Mouse (Mus musculus): ENCODE measurements around the gene Zfp110. TPM values are rescaled to one million over a fixed set of nuclear protein-coding genes. Genes with fewer than 3 reads are reported as not detected.
"Not testable (repeated sequence)": the region's sequence is repeated elsewhere in the genome, so short reads cannot be mapped to it uniquely, and the experiment has no call there.

Gene Zfp110
- 10 to 100 TPM; 15.1 to 17.3 TPM for total RNA-seq (2021)
- long read RNA-seq, experiment 1, transcript Zfp110-201 (8 exons, 3,591 nt) = major isoform, 10 of 13 reads
- long read RNA-seq, experiment 1, partial matches to known transcripts = 0 of 13 reads
- long read RNA-seq, experiment 1, other reads (novel, unspliced or antisense) = 3 of 13 reads
- long read RNA-seq, experiment 2, transcript Zfp110-201 (8 exons, 3,591 nt) = major isoform, 13 of 17 reads
- long read RNA-seq, experiment 2, partial matches to known transcripts = 1 of 17 reads
- long read RNA-seq, experiment 2, other reads (novel, unspliced or antisense) = 3 of 17 reads

DNA sequence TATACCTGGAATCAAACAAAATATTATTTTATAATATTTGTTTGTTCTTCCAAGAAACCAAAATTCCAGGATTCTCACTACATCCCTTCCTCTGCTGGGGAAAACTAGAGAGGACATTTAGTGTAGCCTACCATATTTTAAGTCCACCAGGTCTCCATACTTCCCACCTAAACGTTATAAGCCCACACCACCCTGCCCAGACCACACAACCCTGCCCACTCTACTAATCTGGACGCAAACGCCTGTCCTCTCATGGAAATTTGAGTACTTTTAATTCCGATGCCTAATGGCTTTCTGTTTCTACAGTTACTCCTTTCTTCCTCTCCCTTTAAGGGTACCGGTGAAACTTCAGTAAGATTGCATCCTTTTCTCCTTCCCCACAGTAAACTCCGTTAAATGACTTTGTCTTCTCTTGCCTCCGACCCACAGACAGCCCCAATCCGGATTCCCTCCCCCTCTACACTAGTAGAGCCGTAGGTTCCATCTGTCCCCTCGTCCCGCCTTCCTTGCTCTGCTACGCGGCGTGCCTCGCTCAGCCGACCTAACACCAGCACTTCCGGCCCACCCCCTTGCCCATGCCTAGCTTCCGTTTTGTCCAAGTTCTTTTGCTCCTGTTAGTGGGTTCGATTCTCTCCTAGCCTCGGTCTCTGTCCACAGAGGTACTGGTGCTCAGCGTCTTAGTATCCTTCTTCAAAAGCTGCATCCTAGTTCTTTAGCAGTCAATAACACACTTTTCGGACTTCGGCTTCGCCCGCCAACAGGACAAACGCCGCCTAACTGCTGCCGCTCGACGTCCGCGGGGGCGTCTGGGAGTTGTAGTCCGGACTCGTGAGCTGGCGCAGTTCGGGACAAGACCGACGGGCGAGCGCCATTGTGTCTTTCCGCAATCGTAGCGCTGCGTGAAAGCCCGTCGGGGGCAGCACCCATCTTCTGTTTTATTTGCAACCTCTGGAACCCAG, at the start of gene Zfp110:
TSS of gene Zfp110 (plus strand) at position 600 of the 959 bp plus-strand sequence.
- intact Hi-C loops (cut with DNase I) = loop anchor here (5.0 kb wide), 1 partner anchor 48 kb away; the partner anchor contains the start of gene Zfp128
- DNase-seq = peak; percentile 88 to 91

DNA sequence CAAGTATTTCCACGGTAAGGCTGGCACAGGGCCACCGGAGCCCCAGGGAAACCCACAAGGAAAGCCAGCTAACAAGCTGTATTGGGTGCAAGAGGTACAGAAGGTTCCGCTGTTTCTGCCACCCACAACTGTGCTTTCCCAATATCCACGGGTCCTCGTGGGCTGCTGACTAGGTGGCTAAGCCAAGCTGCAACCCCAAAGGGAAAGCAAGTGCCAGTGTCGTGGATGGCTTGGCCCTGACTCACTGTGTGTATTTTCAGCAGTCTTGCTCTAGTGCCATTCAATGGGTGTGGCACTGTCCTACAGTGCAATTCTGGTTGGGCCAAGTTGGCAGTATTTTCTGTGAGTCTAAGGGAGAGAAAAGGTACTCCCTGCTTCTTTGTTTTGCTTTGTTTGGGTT, 47.2 kb upstream of the Zfp110 start:
- intact Hi-C loops (cut with DNase I) = no loop called here
- DNase-seq = no peak

DNA sequence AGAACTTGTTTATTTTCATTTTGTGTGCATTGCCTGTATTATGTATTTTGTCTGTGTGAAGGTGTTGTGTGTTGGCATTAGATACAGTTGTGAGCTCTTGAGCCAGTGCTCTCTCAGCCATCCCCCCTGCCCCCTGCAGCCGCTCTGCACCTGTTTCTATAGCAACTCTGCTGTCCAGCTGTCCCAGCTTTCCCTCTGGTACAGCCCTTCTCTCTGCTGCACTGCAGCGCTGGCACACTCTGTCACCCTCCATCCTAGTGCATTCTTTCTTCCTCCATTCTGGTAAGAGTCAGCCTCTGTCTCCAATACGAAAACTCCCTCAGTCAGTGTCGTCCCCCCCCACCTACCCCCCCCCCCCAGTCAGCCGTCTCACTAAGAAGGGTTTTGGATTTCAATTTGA, 46.5 kb upstream of the Zfp110 start:
- intact Hi-C loops (cut with DNase I) = no loop called here
- DNase-seq = no peak

DNA sequence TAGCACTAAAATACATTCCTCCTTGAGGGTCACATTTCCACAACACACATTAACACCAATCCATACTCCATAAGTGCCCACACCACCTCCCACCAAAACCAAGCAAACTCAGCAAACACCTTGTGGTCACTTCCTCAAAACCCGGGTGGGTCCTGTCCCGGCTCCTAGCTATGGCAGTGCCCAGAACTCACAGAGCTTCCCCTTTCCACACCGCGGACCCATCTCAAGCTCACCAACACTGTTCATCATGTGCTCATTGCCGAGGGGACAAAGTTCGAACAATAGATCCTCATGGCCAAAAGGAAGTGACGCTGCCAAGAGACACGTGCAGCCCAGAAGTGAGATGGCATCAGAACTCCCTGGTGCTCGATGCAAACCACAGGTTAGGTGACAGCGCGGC, 41.9 kb upstream of the Zfp110 start:
- intact Hi-C loops (cut with DNase I); DNase-seq: not testable (repeated sequence)

GRCm38 (mm10) chr7:12797971-12798370, 36.6 kb upstream of the Zfp110 start:
- DNase-seq = no peak
- intact Hi-C loops (cut with DNase I) = no loop called here

- DNase-seq = no peak
- intact Hi-C loops (cut with DNase I) = no loop called here
These were observed 35.0 kb upstream of the Zfp110 start for GRCm38 (mm10) chr7:12799554-12799953.

DNA sequence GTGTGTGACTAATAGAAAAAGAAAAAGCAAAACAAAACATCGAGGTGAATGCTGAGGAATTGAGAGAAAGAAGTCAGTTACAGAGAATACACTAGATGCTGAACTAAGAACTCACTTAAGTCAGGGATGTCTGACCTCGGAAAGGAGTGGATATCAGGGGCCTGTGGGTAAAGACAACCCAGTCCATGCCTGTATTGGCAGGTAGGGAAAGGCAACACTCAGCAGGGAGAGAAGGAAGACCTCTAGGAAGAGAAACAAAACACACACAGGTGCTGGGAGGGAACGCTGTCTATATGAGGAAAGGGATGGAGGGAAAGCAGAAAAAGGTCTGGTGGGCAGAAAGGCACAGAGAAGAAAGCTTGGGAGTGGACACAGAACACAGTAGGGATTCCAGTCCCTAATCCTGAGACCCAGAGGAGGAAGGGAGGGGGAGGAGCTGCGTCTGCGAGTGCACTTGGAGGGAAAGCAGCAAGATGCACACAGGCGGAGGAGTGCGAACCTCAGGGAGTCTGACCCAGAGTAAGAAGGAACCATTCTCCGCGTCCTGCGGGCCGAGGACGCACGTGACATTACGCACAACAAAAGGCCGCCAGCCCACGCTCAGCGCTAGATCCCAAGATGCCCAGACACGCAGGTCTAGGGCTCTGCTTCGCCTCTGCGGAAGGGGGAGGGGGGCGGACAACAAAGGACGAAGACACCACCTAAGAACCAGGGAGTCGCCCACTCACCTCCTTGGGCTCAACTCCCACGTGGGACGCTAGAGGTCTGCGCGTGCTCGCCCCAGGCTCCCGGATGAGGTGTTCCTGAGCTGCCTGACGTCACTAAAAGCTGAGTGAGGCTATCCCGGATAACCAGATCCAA, 31.5 kb upstream of the Zfp110 start, which contains the start of gene Zscan18:
TSS of gene Zscan18 (minus strand) at position 770 of the 861 bp plus-strand sequence.
- intact Hi-C loops (cut with DNase I) = no loop called here
- DNase-seq = peak; percentile 62 to 67

GRCm38 (mm10) chr7:12803727-12804071, 30.9 kb upstream of the Zfp110 start:
- DNase-seq = no peak
- intact Hi-C loops (cut with DNase I) = no loop called here

- DNase-seq = no peak
- intact Hi-C loops (cut with DNase I) = no loop called here
These were observed 19.0 kb upstream of the Zfp110 start for GRCm38 (mm10) chr7:12815566-12815965.

DNA sequence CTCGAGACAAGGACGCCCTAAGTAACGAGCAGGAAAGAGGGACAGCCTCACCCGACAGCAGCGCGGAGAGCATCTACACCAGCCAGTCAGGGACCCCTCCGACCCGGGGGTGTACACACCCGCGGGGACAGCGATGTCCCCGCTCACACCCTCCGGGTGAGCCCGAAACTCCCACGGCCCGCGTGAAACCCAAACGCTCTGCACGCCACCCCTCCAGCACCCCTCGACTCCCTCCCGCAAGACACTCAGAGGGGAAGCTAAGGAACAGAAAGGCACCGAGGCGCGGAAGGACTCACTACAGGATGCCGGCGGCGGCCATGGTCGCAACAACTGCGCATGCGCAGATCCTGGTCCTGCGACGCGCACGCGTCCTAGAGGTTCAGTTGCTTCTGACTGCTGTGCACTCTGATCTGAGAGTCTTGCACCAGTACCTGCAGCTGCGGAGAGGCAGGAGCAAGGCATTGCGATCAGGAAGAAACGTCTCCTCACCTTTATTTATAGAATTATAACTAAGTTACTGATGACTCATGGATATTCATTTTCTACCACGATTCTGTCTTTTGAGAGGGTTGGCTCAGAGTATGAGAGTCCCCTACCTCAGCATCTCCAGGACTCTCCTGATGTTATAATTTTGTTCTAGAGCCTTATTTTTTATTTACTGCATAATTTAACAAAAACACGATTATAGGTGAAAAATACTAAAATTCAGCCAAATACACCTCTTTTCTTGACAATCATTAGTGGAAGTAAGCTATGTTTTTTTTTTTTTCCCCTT, 15.9 kb upstream of the Zfp110 start, which contains the start of gene Zfp329:
TSS of gene Zfp329 (minus strand) at position 338 of the 775 bp plus-strand sequence.
- intact Hi-C loops (cut with DNase I) = no loop called here
- DNase-seq = peak; percentile 92

- intact Hi-C loops (cut with DNase I) = loop anchor here (5.0 kb wide), 1 partner anchor 47 kb away; the partner anchor contains the start of gene Zfp128
- DNase-seq = peak; percentile 8 to 48
These were observed 671 bp downstream of the Zfp110 start for GRCm38 (mm10) chr7:12835193-12835671.

- intact Hi-C loops (cut with DNase I) = loop anchor here (5.0 kb wide), 1 partner anchor 47 kb away; the partner anchor contains the start of gene Zfp128
These were observed 1.2 kb downstream of the Zfp110 start for GRCm38 (mm10) chr7:12835779-12836178.

GRCm38 (mm10) chr7:12874301-12874700, 39.7 kb downstream of the Zfp110 start:
- DNase-seq = peak in 1 of 2 experiments; percentile 12
- intact Hi-C loops (cut with DNase I) = no loop called here

More at GRCm38 (mm10) chr7:12835779-12836178, 1.2 kb downstream of the Zfp110 start:
- DNase-seq = no peak

- DNase-seq = no peak
- intact Hi-C loops (cut with DNase I) = loop anchor here (2.0 to 5.0 kb wide), 2 partner anchors 15 to 43 kb away; no protein-coding TSS in a partner anchor
These were observed 45.5 kb downstream of the Zfp110 start for GRCm38 (mm10) chr7:12880036-12880435.

GRCm38 (mm10) chr7:12880497-12880896, 45.9 kb downstream of the Zfp110 start:
- DNase-seq = not testable (repeated sequence)
- intact Hi-C loops (cut with DNase I) = loop anchor here (2.0 to 5.0 kb wide), 2 partner anchors 14 to 43 kb away; no protein-coding TSS in a partner anchor

DNA sequence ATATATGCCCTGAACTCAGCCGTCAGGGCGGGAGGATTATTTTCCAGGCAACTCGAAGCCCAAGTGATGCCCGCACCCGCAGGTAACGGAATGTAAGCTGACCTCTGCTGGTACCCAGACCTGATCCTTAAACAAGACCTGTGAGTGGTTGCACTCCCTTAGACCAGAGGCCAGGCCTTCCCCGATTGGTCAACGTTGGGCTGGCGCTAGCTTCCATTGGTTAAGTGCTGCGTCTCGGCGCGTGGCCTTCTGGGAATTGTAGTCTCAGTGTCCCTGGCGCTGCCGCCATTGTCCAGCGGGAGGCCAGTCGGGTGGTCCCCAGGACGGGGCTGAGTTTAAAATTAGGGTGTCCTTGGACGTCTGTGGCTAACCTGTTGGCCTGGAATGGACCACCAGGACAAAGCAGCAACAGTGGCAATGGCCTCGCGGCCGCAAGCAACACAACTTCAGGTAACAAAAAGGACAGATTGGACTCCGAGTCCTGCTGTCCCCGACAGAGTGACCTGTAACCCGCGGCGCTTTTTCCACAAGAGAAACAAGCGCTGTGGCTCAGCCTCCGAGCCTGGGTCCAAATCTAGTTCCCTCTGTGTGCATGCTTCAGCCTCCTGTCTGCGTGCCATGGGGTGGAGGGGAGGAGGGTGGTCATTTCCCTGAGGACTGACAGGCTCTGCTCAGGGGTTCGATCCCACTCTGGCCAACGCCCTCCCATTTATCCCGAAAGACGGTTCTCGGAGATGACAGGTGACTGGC, 46.5 kb downstream of the Zfp110 start, which contains the start of gene Zfp128:
TSS of gene Zfp128 (plus strand) at position 267 of the 750 bp plus-strand sequence.
- intact Hi-C loops (cut with DNase I) = loop anchor here (2.0 to 5.0 kb wide), 2 partner anchors 14 to 44 kb away; no protein-coding TSS in a partner anchor
- peak; percentile 93 to 95 for DNase-seq

DNA sequence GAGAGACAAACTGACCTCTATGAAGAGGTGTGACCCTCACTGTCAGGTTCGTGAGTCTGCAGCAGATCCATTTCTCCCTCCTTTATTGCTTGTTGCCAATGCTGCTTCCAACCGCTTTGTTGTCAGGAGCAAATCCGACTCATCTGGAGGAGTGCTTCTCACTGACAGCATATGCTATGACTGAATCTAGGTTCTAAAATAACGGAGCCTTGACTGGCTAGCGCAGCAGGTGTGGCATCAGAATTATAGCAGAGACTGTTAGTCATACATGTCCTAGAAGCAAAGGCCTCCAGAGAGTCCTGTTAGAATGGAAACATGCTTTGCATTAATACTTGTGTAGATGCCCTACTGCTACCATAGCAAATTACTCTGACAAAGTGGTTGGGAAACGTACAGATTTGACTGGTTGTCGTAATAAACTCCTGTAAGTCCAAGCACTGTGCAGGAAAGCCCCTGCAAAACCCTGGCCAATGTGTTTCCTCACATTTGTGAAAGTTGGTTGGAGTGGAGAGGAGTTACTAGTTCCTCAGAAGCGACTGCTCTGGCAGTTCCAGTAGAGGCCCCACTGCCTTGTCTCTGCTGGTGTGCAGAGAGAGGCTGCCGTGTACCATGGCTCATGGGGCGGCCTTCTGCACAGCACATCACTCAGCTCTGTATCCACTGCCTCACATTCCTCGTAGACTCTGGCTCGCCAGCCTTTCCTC, 52.2 kb downstream of the Zfp110 start:
- no peak for DNase-seq
- intact Hi-C loops (cut with DNase I) = no loop called here

Measured in heart, postnatal 14 days (tissue).